Mouse (Mus musculus) megakaryocyte, embryonic 14.5 days (primary cell): ENCODE results near the gene Zfand3.

Source experiments
- FLI1 ChIP-seq: IDR thresholded peaks from 2 replicates; pipeline ENCODE4 v1.6.1; 2012; ENCODE audit warnings: low read length, inconsistent platforms, mixed read lengths
- GATA1 ChIP-seq: IDR thresholded peaks from 3 replicates; pipeline ENCODE4 v1.6.1; 2012; ENCODE audit warnings: mixed read lengths, low read length, inconsistent platforms, borderline replicate concordance

GRCm38 (mm10) chr17:30099670-30100069 is 95.1 kb downstream of the Zfand3 start:
- TF ChIP-seq GATA1 (no peak), FLI1 (no peak)
